Mouse (Mus musculus) kidney, postnatal 14 days (tissue): ENCODE measurements at regions not wholly inside any gene's neighbourhood (a gene's known extent, or its start where the extent isn't known, plus 50 kb on each side); places are given as distances from the start of the nearest gene placed in this dataset.
"Not testable (repeated sequence)": the region's sequence is repeated elsewhere in the genome, so short reads cannot be mapped to it uniquely, and the experiment has no call there.

Experiments
- DNase-seq: peaks from one replicate; pipeline ENCODE4 v3.0.0; 2022; ENCODE audit warnings: mixed read lengths

DNA sequence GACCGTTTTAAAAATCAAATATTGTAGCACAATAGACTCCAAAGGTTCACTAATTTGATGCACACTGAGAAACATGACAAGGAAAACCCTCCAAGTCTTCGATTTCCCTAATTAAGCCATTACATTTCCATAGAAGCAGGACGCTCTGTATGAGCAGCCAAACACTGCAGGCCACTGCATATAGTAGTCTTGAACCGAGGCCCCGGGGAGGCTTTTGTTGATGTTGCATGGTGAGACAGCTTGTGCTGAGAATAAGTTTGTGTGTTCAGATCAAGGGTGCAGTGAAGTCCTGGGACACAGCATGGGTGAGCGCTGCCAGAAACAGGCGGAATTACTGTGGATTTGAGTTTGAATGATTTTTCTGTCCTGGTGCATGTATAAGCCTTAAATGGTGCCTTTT, 154.9 kb upstream of the Rtl1 start:
- DNase-seq, result no peak

- DNase-seq, result no peak
Observed at GRCm38 (mm10) chr12:109764293-109764692, 164.2 kb upstream of the Rtl1 start.

DNA sequence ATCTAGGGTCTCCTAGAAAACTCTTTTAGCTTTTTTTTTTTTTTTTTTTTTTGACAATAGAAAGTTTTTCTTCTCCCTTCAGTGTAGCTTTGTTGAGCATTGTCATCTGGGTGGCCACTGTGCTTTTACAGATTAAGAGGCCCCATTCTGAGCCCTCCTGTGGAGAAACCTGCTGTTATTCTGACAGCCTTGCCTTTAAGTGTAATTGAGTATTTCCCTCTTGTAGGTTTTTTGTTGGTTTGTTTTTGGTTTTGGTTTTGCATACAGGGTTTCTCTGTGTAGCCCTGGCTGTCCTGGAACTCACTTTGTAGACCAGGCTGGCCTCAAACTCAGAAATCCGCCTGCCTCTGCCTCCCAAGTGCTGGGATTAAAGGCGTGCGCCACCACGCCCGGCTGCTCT, 166.5 kb upstream of the Rtl1 start:
- DNase-seq, result not testable (repeated sequence)

DNA sequence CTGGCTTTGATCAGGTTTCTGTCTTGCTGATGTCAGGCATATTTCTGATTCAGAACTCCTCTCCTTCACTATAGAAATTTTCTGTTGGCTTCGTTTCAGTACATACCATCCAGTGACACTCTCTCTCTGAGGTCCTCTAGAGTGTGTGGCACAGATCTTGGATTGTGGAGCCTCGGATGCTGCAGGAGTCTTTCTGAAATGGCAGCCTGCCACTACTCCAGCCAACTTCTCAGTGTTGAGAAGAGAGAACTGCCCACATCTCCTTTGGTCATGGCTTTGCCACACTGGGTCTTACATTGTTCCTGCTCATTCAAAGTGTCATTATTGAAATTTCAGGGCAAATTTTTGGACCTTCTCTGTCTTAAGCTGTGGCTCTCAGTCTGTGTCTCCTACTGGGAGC, 172.4 kb upstream of the Rtl1 start:
- DNase-seq, result no peak

GRCm38 (mm10) chr12:109773909-109774313, 173.8 kb upstream of the Rtl1 start:
- no peak for DNase-seq

GRCm38 (mm10) chr12:109798846-109799245, 198.7 kb upstream of the Rtl1 start:
- DNase-seq, result peak; percentile 2

- no peak for DNase-seq
Observed at GRCm38 (mm10) chr12:109799395-109799794, 199.3 kb upstream of the Rtl1 start.

DNA sequence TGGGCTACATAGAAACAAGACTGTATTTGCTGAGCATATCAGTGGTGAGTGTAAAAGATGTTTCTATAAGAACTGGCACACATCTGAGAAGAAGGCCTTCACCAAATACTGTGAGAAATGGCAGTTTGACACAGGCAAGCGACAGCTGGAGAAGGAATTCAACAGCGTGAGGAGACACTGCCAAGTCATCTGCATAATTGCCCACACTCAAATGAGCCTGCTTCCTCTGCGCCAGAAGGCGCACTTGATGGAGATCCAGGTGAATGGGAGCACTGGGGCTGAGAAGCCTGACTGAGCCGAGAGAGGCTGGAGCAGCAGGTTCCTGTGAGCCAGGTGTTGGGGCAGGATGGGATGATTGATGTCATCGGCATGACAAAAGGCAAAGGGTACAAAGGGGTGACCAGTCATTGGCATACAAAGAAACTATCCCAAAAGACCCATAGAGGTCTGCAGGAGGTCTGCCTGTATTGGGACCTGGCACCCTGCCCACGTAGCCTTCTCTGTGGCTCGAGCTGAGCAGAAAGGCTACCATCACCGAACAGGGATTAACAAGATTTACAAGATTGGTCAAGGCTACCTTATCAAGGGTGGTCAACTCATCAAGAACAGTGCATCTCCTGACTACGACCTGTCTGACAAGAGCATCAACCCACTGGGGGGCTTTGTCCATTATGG, 227.2 kb upstream of the Rtl1 start:
- DNase-seq, result no peak

- DNase-seq, result peak; percentile 58
Observed at GRCm38 (mm10) chr12:109830303-109831020, 230.3 kb upstream of the Rtl1 start.

DNA sequence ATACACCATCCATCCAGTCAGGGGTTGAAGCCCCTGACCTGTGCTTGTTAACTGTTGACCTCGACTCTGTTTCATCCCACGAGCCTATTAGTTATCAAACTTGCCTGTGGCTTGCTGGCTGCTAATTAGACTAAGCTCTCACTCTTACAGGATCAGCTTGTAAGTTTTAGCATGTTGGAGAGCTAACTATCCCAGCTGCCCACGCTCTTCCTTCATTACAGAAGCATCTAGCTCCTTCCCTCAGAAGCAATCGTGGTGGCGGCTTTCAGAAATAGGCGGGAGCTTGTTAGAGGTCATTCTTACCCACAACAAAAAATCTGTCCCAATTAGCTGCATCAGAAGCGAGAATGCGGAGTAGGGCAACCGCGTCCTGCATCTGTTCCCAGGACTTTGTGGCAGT, 232.8 kb upstream of the Rtl1 start:
- DNase-seq, result no peak

GRCm38 (mm10) chr12:109836521-109836920, 236.4 kb upstream of the Rtl1 start:
- no peak for DNase-seq

DNA sequence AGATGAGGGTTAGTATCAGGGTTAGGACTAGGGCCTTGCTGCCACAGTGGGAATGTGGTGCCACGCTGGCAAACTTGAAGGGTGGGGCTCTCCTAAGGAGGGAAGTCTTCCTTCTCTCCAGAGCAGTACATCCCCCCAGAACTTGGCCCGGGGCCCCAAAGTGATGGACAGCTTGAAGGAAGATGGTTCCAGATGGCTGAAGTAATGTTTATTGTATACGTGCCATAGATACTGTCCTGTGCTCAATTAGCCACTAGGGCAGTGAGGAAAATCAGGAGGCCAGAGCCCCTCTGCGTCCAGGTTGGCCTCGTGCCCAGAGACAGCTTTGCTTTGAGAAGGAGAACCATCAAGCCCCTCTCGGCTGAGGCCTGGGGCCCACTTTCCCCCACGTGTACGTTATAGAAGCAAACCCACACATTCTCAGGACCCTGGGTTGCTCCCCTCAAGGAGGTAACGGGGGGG, 239.0 kb upstream of the Rtl1 start:
- DNase-seq, result no peak

GRCm38 (mm10) chr12:109839946-109840524, 239.9 kb upstream of the Rtl1 start:
- DNase-seq, result no peak

DNA sequence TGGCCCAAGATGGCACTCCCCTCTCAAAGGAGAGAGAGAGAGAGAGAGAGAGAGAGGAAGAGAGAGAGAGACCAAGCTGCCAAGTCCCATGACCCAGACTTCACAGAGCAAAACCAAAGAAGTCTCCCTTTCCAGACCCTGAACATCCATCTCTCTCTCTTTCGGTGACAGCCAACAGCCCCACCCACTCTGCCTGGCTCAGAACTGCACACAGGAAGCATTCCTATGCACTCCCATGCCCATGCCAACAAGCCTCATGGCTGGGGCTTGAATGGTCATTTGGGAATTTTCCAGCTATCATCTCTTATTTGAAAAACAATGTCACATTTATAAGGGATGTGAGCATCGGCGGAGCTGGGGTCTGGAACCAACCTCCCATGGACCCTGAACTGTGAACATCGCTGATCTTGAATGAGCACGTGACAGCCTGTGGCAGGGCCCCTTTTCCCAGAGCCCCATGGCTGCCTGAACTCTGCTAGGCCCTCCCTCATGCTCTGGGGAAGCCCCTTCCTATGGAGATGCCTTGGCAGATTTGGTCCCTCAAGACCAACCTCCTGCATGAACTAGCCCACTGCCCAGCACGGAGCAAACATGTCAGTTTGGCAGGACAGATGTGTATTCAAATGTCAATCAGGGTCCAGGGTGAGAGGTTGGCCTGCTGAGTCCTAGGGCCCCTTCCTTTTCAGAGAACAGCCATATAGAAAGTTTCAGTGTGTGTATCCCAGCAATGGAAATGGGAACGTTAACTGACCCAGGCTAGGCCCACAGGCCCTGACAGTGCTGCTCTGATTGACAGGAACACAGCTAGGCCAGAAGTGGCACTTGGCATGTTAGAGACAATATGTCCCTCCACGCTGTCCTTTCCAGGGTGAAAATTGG, 244.8 kb upstream of the Rtl1 start:
- no peak for DNase-seq

DNA sequence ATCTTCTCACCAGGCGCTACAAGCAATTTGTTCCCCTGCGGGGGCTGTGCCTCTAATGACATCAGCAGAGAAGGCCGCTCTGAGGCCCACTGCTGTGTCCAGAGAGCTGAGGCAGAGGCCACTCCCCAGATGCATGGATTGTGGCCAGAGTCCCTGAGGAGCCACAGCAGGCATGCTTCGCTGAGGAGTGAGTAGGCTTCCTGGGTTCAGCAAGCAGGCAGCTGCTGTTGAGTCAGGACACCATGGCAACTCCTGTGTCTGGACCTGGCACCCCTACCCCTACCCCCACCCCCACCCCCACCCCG, 245.4 kb upstream of the Rtl1 start:
- no peak for DNase-seq

- no peak for DNase-seq
Observed at GRCm38 (mm10) chr12:109856336-109856735, 256.2 kb upstream of the Rtl1 start.

GRCm38 (mm10) chr12:109857705-109858104, 257.6 kb upstream of the Rtl1 start:
- DNase-seq, result no peak

DNA sequence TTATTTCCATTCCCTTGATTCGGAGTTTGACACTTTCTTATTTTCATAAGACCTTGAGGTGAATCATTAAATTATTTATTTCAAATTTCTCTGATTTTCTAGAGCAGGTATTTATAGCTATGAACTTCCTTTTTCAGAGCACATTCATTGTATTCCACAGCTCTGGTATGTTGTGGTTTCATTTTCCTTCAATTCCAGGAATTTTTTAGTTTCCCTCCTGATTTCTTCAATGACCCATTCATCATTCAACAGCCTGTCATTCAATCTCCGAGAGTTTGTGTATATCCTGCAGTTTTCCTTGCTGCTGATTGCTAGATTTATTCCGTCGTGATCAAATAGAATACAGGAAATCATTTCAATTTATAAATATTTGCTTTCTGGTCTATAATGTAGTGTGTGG, 264.7 kb upstream of the Rtl1 start:
- DNase-seq, result no peak

GRCm38 (mm10) chr12:109871021-109871420, 270.9 kb upstream of the Rtl1 start:
- no peak for DNase-seq

- DNase-seq, result no peak
Observed at GRCm38 (mm10) chr12:109874466-109874865, 274.3 kb upstream of the Rtl1 start.

- DNase-seq, result no peak
Observed at GRCm38 (mm10) chr12:109881108-109881507, 281.0 kb upstream of the Rtl1 start.

GRCm38 (mm10) chr12:109891206-109891605, 291.1 kb upstream of the Rtl1 start:
- DNase-seq, result no peak

GRCm38 (mm10) chr12:109892834-109893233, 292.7 kb upstream of the Rtl1 start:
- no peak for DNase-seq
